ENCODE assay signal across 24 mouse cellular contexts in genomic region chr11:68748121-68748520, GRCm38 (mm10). TPM values are rescaled to one million over a fixed set of nuclear protein-coding genes. Genes with fewer than 3 reads are reported as not detected.
DNase-seq lines count a peak whose midpoint lies in the region; ATAC-seq and TF ChIP-seq lines count a peak whose summit lies in the region.
"Had no signal": no experiment of that assay in that cellular context is flagged by ENCODE, and none has a peak within 500 bp of the region (broad histone marks: within the 10 kb centered on the region; RNA-seq: fewer than 3 reads in every experiment).

No protein-coding gene starts in this region.

- no peak overlapping the region for H3K9ac ChIP-seq in hindbrain, embryonic 13.5 days
- H3K9ac ChIP-seq in forebrain, embryonic 15.5 days (replicated peaks) = no peak overlapping the region
- H3K9ac ChIP-seq: embryonic facial prominence, embryonic 15.5 days; heart, embryonic 15.5 days; hindbrain, embryonic 14.5 days had no signal

- H3K27ac ChIP-seq in gastrocnemius, adult 2 months = peak overlapping the region; percentile 43; the same call in 1 of the 2 replicates
- H3K27ac ChIP-seq in hindbrain, embryonic 13.5 days = no peak overlapping the region
- no peak overlapping the region for H3K27ac ChIP-seq in forebrain, embryonic 15.5 days (replicated peaks)
- H3K27ac ChIP-seq: embryonic facial prominence, embryonic 15.5 days; forebrain, embryonic 10.5 days; heart, adult 2 months; heart, embryonic 15.5 days; hindbrain, embryonic 14.5 days had no signal

- TF ChIP-seq CTCF in gastrocnemius, adult 2 months (IDR thresholded peaks at IDR 0.05) = no peak

- H3K27me3 ChIP-seq in hindbrain, embryonic 13.5 days = no peaks in the 10 kb centered on the region
- H3K27me3 ChIP-seq in forebrain, embryonic 15.5 days = no peaks in the 10 kb centered on the region
- H3K27me3 ChIP-seq: embryonic facial prominence, embryonic 15.5 days; heart, embryonic 15.5 days had no signal

- DNase-seq in gastrocnemius, adult 2 months = no peak
- no peak for DNase-seq in gastrocnemius, postnatal 10 days
- peak; percentile 45 for DNase-seq in right cerebral cortex, adult 18-20 months
- DNase-seq in right cerebral cortex, postnatal 14 days = no peak
- peak; percentile 76 for DNase-seq in brain, adult 2 months (ENCODE audit: low read depth, low spot score)
- DNase-seq: adrenal gland, adult 8-10 months; adrenal gland, postnatal 36 days; cerebellum, adult 11 months; cerebellum, adult 8-10 months; cerebellum, postnatal 14 days; embryo, embryonic 11 days; gastrocnemius, postnatal 14 days; heart, adult 2 months; heart, postnatal 14 days had no signal

- 91% methylated on average over 5 of the region's 5 CpGs for WGBS in hindbrain, embryonic 13.5 days
- 84% methylated on average over 5 of the region's 5 CpGs for WGBS in forebrain, embryonic 15.5 days

- no peak overlapping the region for H3K4me2 ChIP-seq in hindbrain, embryonic 13.5 days
- H3K4me2 ChIP-seq in forebrain, embryonic 15.5 days (replicated peaks) = no peak overlapping the region
- H3K4me2 ChIP-seq: embryonic facial prominence, embryonic 15.5 days; heart, embryonic 11.5 days; heart, embryonic 15.5 days; hindbrain, embryonic 14.5 days had no signal

- ATAC-seq in hindbrain, embryonic 13.5 days (ENCODE audit: low FRiP score) = no peak
- ATAC-seq in forebrain, embryonic 15.5 days (replicated peaks) = no peak
- ATAC-seq: forebrain, embryonic 14.5 days had no signal

- H3K36me3 ChIP-seq in hindbrain, embryonic 13.5 days = peaks cover 49% of the 10 kb centered on the region
- H3K36me3 ChIP-seq in forebrain, embryonic 15.5 days = peaks cover 11% of the 10 kb centered on the region; the same call in 1 of the 2 replicates
- H3K36me3 ChIP-seq: G1E had no signal

- H3K9me3 ChIP-seq in hindbrain, embryonic 13.5 days = no peaks in the 10 kb centered on the region
- no peaks in the 10 kb centered on the region for H3K9me3 ChIP-seq in forebrain, embryonic 15.5 days
- H3K9me3 ChIP-seq: embryonic facial prominence, embryonic 15.5 days; forebrain, embryonic 10.5 days; G1E; heart, embryonic 15.5 days had no signal

- intact Hi-C loops in gastrocnemius, adult 2 months (cut with DNase I) = no loop called here

- H3K4me1 ChIP-seq in hindbrain, embryonic 13.5 days (replicated peaks) = peaks cover 13% of the 10 kb centered on the region
- peaks cover 13% of the 10 kb centered on the region; the same call in 1 of the 2 replicates for H3K4me1 ChIP-seq in forebrain, embryonic 15.5 days

- no peak overlapping the region for H3K4me3 ChIP-seq in gastrocnemius, adult 2 months
- no peak overlapping the region for H3K4me3 ChIP-seq in hindbrain, embryonic 13.5 days
- no peak overlapping the region for H3K4me3 ChIP-seq in forebrain, embryonic 15.5 days
- H3K4me3 ChIP-seq: embryonic facial prominence, embryonic 15.5 days; erythroblast, embryonic 14.5 days; forebrain, embryonic 10.5 days; heart, adult 2 months; heart, embryonic 15.5 days had no signal

RNA-seq across cellular contexts. Expression of gene Myh10, which starts 56.8 kb away (rescaled TPM):
- total RNA-seq in gastrocnemius, adult 2 months (2021) = 10 to 100 TPM; 12.3 to 28.6 TPM
- 10 to 100 TPM; 27.2 to 34.8 TPM for total RNA-seq in gastrocnemius, postnatal 10 days (2021)
- 93.4 and 98.3 TPM in 2 replicates for polyA plus RNA-seq in hindbrain, embryonic 13.5 days (2015; fragmentation: Nextera tagmentation; extraction: Ambion mirVana)
- polyA plus RNA-seq in forebrain, embryonic 15.5 days (2015; fragmentation: Nextera tagmentation; extraction: Ambion mirVana) = 115 and 118 TPM in 2 replicates

Comparison
In these comparisons a context has a peak if more than half of its experiments do, and no peak if none do; other contexts are left out.
1. DNase-seq: peak in right cerebral cortex, adult 18-20 months (single experiment) and brain, adult 2 months (single experiment); none in gastrocnemius, adult 2 months (single experiment), gastrocnemius, postnatal 10 days (single experiment) and right cerebral cortex, postnatal 14 days (single experiment).